Mouse (Mus musculus) liver, postnatal 0 days (tissue): Measurements from ENCODE around the gene Nudt3. TPM values are rescaled to one million over a fixed set of nuclear protein-coding genes. Genes with fewer than 3 reads are reported as not detected.

Experiments used
- ATAC-seq: fragments of 200-750 bp; cut with Nextera tagmentation; 2 replicates; pipeline ENCODE4 v1.8.0; 2017; ENCODE audit warnings: mild to moderate bottlenecking, moderate library complexity
- DNase-seq: peaks from one replicate; pipeline ENCODE4 v3.0.0-alpha.2; 2016
- H3K27ac ChIP-seq: fragments of 300-500 bp; sonication (generic); 2 replicates; pipeline ENCODE4 v1.5.1; 2014; ENCODE audit warnings: antibody characterized with exemption, moderate library complexity, mild to moderate bottlenecking, low read depth
- H3K27me3 ChIP-seq: fragments of 300-500 bp; sonication (generic); 2 replicates; pipeline ENCODE4 v1.6.1; 2014; ENCODE audit warnings: low read length, control low read depth, mixed read lengths; ENCODE audit not compliant: insufficient read depth
- H3K36me3 ChIP-seq: fragments of 300-500 bp; sonication (generic); replicated peaks from 2 replicates; pipeline ENCODE4 v1.6.1; 2014; ENCODE audit warnings: mild to moderate bottlenecking, control low read depth, low read length, moderate library complexity, mixed read lengths; ENCODE audit not compliant: insufficient read depth
- H3K4me1 ChIP-seq: fragments of 300-500 bp; sonication (generic); 2 replicates; pipeline ENCODE4 v1.6.1; 2014; ENCODE audit warnings: antibody characterized with exemption, mild to moderate bottlenecking, control low read depth; ENCODE audit not compliant: insufficient read depth
- H3K4me2 ChIP-seq: fragments of 300-500 bp; sonication (generic); 2 replicates; pipeline ENCODE4 v1.6.1; 2014; ENCODE audit warnings: low read depth, mild to moderate bottlenecking, low read length, moderate library complexity, mixed read lengths
- H3K4me3 ChIP-seq: fragments of 300-500 bp; sonication (generic); 2 replicates; pipeline ENCODE4 v1.5.1; 2014; ENCODE audit warnings: low read depth, low read length
- H3K9ac ChIP-seq: fragments of 300-500 bp; sonication (generic); replicated peaks from 2 replicates; pipeline ENCODE4 v1.6.1; 2014; ENCODE audit warnings: mild to moderate bottlenecking, moderate library complexity
- H3K9me3 ChIP-seq: fragments of 300-500 bp; sonication (generic); 2 replicates; pipeline ENCODE4 v1.6.1; 2016; ENCODE audit warnings: mild to moderate bottlenecking, control low read depth, low read length, mixed read lengths
- CTCF ChIP-seq: sonication (generic); IDR thresholded peaks from 2 replicates; pipeline ENCODE4 v1.5.1; 2016; ENCODE audit warnings: antibody characterized with exemption, low read depth
- EP300 ChIP-seq: IDR thresholded peaks from 2 replicates; pipeline ENCODE4 v1.6.1; 2016; ENCODE audit warnings: antibody characterized with exemption, low read depth, mild to moderate bottlenecking
- WGBS: fragments of 180-500 bp; shearing (Covaris S2); extraction: QIAGEN DNeasy Blood & Tissue Kit; methylation state at CpG from one replicate; pipeline ENCODE4 v1.1.7; 2014; ENCODE audit not compliant: insufficient replicate concordance; 5-methylcytosine and 5-hydroxymethylcytosine counted together
- polyA plus RNA-seq: library from polyadenylated mRNA; unstranded; fragments of >200 nt; fragmentation: Nextera tagmentation; extraction: Ambion mirVana; gene quantifications from 2 replicates; pipeline ENCODE4 v1.2.1, GENCODE M21; 2015

Nudt3 gene
- polyA plus RNA-seq, 1 experiment from 2014 or later = 17.9 TPM

- WGBS = 82% methylated on average over 7 of the region's 7 CpGs
- Histone ChIP-seq H3K27ac (no peak overlapping the region), H3K36me3 (peaks cover 2% of the 10 kb centered on the region), H3K4me2 (no peak overlapping the region), H3K9ac (no peak overlapping the region), H3K4me1 (peaks cover 20% of the 10 kb centered on the region), H3K4me3 (no peak overlapping the region), H3K9me3 (no peaks in the 10 kb centered on the region), H3K27me3 (no peaks in the 10 kb centered on the region)
- ATAC-seq (no peak), DNase-seq (no peak)
- TF ChIP-seq EP300 (no peak), CTCF (no peak)
Measured at GRCm38 (mm10) chr17:27609576-27609975, 13.7 kb downstream of the Nudt3 start.

GRCm38 (mm10) chr17:27603522-27604234 is 19.6 kb downstream of the Nudt3 start:
- peak overlapping the region; percentile 44 for H3K27ac ChIP-seq
- peak overlapping the region; percentile 13; the same call in 1 of the 2 replicates for H3K4me2 ChIP-seq
- TF ChIP-seq CTCF (no peak), EP300 (peak; percentile 75)
- ATAC-seq (peak; percentile 92), DNase-seq (peak; percentile 51)
- no peaks in the 10 kb centered on the region for H3K9me3 ChIP-seq
- 46% methylated on average over 21 of the region's 21 CpGs for WGBS
- H3K4me3 ChIP-seq = no peak overlapping the region
- H3K27me3 ChIP-seq = no peaks in the 10 kb centered on the region
- peaks cover 2% of the 10 kb centered on the region for H3K36me3 ChIP-seq
- H3K4me1 ChIP-seq = peaks cover 13% of the 10 kb centered on the region
- H3K9ac ChIP-seq = peak overlapping the region; percentile 21; the same call in 1 of the 2 replicates

GRCm38 (mm10) chr17:27603036-27603435 is 20.3 kb downstream of the Nudt3 start:
- DNase-seq (no peak), ATAC-seq (no peak)
- no peaks in the 10 kb centered on the region for H3K27me3 ChIP-seq
- H3K27ac ChIP-seq = peak overlapping the region; percentile 44; the same call in 1 of the 2 replicates
- peaks cover 13% of the 10 kb centered on the region for H3K4me1 ChIP-seq
- H3K9ac ChIP-seq = no peak overlapping the region
- peaks cover 2% of the 10 kb centered on the region for H3K36me3 ChIP-seq
- WGBS = 84% methylated on average over 2 of the region's 2 CpGs
- no peak overlapping the region for H3K4me3 ChIP-seq
- TF ChIP-seq EP300 (no peak), CTCF (no peak)
- no peaks in the 10 kb centered on the region for H3K9me3 ChIP-seq
- no peak overlapping the region for H3K4me2 ChIP-seq

- H3K4me2 ChIP-seq = no peak overlapping the region
- no peak overlapping the region for H3K4me3 ChIP-seq
- peaks cover 13% of the 10 kb centered on the region for H3K4me1 ChIP-seq
- TF ChIP-seq EP300 = no peak
- no peak for TF ChIP-seq CTCF
- no peak for DNase-seq
- no peaks in the 10 kb centered on the region for H3K27me3 ChIP-seq
- H3K9me3 ChIP-seq = no peaks in the 10 kb centered on the region
- ATAC-seq = no peak
- no peak overlapping the region for H3K27ac ChIP-seq
- H3K36me3 ChIP-seq = peaks cover 12% of the 10 kb centered on the region
- WGBS = 67% methylated on average over 5 of the region's 5 CpGs
- no peak overlapping the region for H3K9ac ChIP-seq
Measured at GRCm38 (mm10) chr17:27600869-27601268, 22.4 kb downstream of the Nudt3 start.

GRCm38 (mm10) chr17:27600286-27600685 is 23.0 kb downstream of the Nudt3 start:
- DNase-seq (no peak), ATAC-seq (no peak)
- H3K27me3 ChIP-seq = no peaks in the 10 kb centered on the region
- H3K27ac ChIP-seq = no peak overlapping the region
- TF ChIP-seq EP300 = no peak
- H3K9me3 ChIP-seq = no peaks in the 10 kb centered on the region
- peaks cover 18% of the 10 kb centered on the region for H3K36me3 ChIP-seq
- H3K4me2 ChIP-seq = no peak overlapping the region
- no peak overlapping the region for H3K9ac ChIP-seq
- no peak overlapping the region for H3K4me3 ChIP-seq
- peaks cover 13% of the 10 kb centered on the region for H3K4me1 ChIP-seq
- 80% methylated on average over 3 of the region's 3 CpGs for WGBS

- H3K27me3 ChIP-seq = no peaks in the 10 kb centered on the region
- no peak overlapping the region for H3K27ac ChIP-seq
- no peak for TF ChIP-seq CTCF
- no peak for TF ChIP-seq EP300
- no peak overlapping the region for H3K4me3 ChIP-seq
- no peak overlapping the region for H3K9ac ChIP-seq
- no peak overlapping the region for H3K4me2 ChIP-seq
- DNase-seq = no peak
- H3K36me3 ChIP-seq = peaks cover 29% of the 10 kb centered on the region
- H3K4me1 ChIP-seq = no peaks in the 10 kb centered on the region
- 84% methylated on average over 21 of the region's 21 CpGs for WGBS
- no peak for ATAC-seq
- H3K9me3 ChIP-seq = no peaks in the 10 kb centered on the region
Measured at GRCm38 (mm10) chr17:27596376-27597190, 26.7 kb downstream of the Nudt3 start.
